In the genomic region with DNA sequence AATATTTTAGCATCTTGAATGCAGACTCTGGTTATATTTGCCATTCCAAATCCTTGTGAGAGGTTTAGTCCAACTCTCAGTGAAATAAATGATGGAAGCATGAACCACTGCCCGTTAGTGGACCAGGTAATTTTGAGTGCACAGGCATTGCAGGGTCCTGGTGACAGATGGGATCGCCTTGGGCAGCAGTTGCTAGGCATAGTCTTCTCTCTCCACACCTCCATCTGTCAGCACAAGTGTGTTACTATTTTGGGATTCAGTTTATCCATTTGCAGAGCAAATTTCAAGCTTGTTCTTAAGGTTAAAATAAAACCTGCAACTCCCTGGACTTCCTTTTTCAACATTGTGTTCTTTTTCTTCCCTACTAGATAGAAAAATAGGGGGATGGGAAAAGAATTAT, we compare ENCODE assay signal across 11 mouse cellular contexts.
DNase-seq lines count a peak whose midpoint lies in the region; ATAC-seq and TF ChIP-seq lines count a peak whose summit lies in the region.
"Had no signal": no experiment of that assay in that cellular context is flagged by ENCODE, and none has a peak within 500 bp of the region (broad histone marks: within the 10 kb centered on the region; RNA-seq: fewer than 3 reads in every experiment).

No protein-coding gene starts in this region.

- peak; percentile 71 for ATAC-seq in frontal cortex, adult (ENCODE audit: low TSS enrichment)
- no peak for ATAC-seq in megakaryocyte progenitor cell, adult 5-6 weeks (replicated peaks; ENCODE audit: poor library complexity)

- TF ChIP-seq CTCF in layer of hippocampus, adult 2 months (conservative IDR thresholded peaks at IDR 0.05) = no peak

- H3K4me3 ChIP-seq in layer of hippocampus, adult 2 months = no peak overlapping the region

- DNase-seq in frontal cortex, postnatal 10 days (ENCODE audit: low spot score in 2 of 2) = no peak
- DNase-seq in layer of hippocampus, adult 2 months (ENCODE audit: low spot score in 2 of 2) = peak in 1 of 2 experiments; percentile 25
- DNase-seq in layer of hippocampus, postnatal 10 days (ENCODE audit: low spot score in 2 of 2) = no peak
- peak; percentile 80 to 89 for DNase-seq in cerebellum, postnatal 14 days
- DNase-seq in right cerebral cortex, postnatal 25 days = peak; percentile 18
- no peak for DNase-seq in kidney, postnatal 36 days
- DNase-seq: kidney, postnatal 10 days had no signal

- peak overlapping the region; percentile 56 for H3K27ac ChIP-seq in layer of hippocampus, adult 2 months
- H3K27ac ChIP-seq: liver, embryonic 14.5 days; macrophage had no signal

Comparison
In these comparisons a context has a peak if more than half of its experiments do, and no peak if none do; other contexts are left out.
1. DNase-seq: peak in cerebellum, postnatal 14 days (2 of 2) and right cerebral cortex, postnatal 25 days (single experiment); none in frontal cortex, postnatal 10 days (0 of 2), layer of hippocampus, postnatal 10 days (0 of 2) and kidney, postnatal 36 days (0 of 2).